Mouse (Mus musculus): Measurements from ENCODE around the gene Cd63. TPM values are rescaled to one million over a fixed set of nuclear protein-coding genes. Genes with fewer than 3 reads are reported as not detected.

The Cd63 gene
- total and polyA plus RNA-seq, 3 experiments = not detected

DNA sequence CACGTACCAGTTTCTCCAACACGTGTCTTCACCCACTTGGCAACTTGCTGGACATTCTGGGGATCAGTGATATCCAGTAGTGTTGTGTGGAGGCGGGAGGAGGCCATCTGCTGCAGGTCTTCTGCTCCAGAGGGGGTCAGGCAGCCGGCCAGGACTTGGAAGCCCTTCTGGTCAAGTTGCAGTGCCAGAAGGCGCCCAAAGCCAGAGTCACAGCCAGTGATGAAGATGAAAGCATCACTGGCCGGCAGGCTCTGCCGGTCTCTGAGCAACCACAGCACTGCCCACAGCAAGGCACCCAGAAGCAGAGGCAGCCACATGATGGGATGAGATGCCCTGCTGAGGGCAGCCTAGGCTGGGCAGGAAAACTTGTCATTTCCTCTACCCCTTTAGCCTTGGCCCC is 17.5 kb downstream of the Cd63 start:
- peaks cover 10 to 14% of the 10 kb centered on the region in 2 experiments for H3K4me1 ChIP-seq (ENCODE audit: control insufficient read depth in 1 of 2, insufficient read depth in 2 of 2)
- DNase-seq (ENCODE audit: extremely low read depth) = no peak
- H3K9ac ChIP-seq (ENCODE audit: insufficient read depth, low read depth) = no peak overlapping the region
- no peaks in the 10 kb centered on the region for H3K27me3 ChIP-seq (replicated peaks)
- no peaks in the 10 kb centered on the region for H3K9me3 ChIP-seq (replicated peaks; ENCODE audit: low read length)
- H3K4me2 ChIP-seq (ENCODE audit: insufficient read depth, low read depth, poor library complexity, severe bottlenecking) = no peak overlapping the region
- H3K36me3 ChIP-seq (replicated peaks in 1 of 2; ENCODE audit: control insufficient read depth in 1 of 2, insufficient read depth in 1 of 2, low read length in 1 of 2) = peaks cover 11 to 48% of the 10 kb centered on the region in 2 experiments
- H3K4me3 ChIP-seq (replicated peaks in 1 of 3; ENCODE audit: low read depth in 2 of 3, low read length in 2 of 3, poor library complexity in 1 of 3) = no peak overlapping the region
- TF ChIP-seq MYC (IDR thresholded peaks at IDR 0.05; ENCODE audit: low read depth, low read length) = no peak
- TF ChIP-seq SIN3A (IDR thresholded peaks at IDR 0.05; ENCODE audit: low read length) = no peak
- no peak for TF ChIP-seq JUND (conservative IDR thresholded peaks at IDR 0.05; ENCODE audit: low read depth, low read length)
- no peak for TF ChIP-seq POLR2AphosphoS2 (IDR thresholded peaks at IDR 0.05; ENCODE audit: low read depth, low read length)
- TF ChIP-seq EP300 (IDR thresholded peaks at IDR 0.05; ENCODE audit: low read length) = no peak
- no peak for TF ChIP-seq SMC3 (IDR thresholded peaks at IDR 0.05; ENCODE audit: low read depth, low read length)
- in situ Hi-C loops (cut with MboI; ENCODE audit: low pct_ligation_motif_present, low pct_unique_long_range_greater_than_20kb, low sequenced_read_pairs) = no loop called here
- dilution Hi-C loops (cut with MboI; ENCODE audit: extremely low pct_ligation_motif_present, extremely low pct_unique_long_range_greater_than_20kb, low sequenced_read_pairs) = no loop called here
- H3K27ac ChIP-seq (ENCODE audit: insufficient read depth, low read depth) = no peak overlapping the region
- no peaks in the 10 kb centered on the region for H3K79me2 ChIP-seq (replicated peaks; ENCODE audit: control insufficient read depth, extremely low read depth, insufficient read depth, poor library complexity, severe bottlenecking)

DNA sequence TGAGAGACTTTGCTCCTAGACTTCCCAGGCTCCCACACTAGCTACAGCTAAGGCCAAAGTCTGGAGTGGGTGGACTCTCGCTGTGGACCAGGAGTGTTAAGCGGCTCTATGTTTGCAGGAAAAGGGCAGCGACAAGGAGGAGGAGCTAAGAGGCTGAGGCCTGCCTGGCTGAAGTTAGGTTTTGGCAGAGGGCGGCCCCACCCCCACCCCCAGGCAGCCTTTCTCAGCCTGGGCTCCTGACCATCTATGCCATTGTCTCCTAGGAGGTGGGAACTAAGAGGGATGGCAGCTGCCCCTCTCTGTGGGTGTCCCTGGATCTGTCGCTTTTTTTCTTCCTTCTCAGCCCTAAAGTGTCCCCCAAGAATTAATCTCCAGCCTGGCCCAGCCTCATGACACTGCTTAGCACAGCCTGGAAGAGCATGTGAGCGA is 18.4 kb downstream of the Cd63 start:
- no peak overlapping the region for H3K4me2 ChIP-seq (ENCODE audit: insufficient read depth, low read depth, poor library complexity, severe bottlenecking)
- H3K4me1 ChIP-seq (ENCODE audit: control insufficient read depth in 1 of 2, insufficient read depth in 2 of 2) = peaks cover 6 to 20% of the 10 kb centered on the region in 2 experiments
- in situ Hi-C loops (cut with MboI; ENCODE audit: low pct_ligation_motif_present, low pct_unique_long_range_greater_than_20kb, low sequenced_read_pairs) (no loop called here), dilution Hi-C loops (cut with MboI; ENCODE audit: extremely low pct_ligation_motif_present, extremely low pct_unique_long_range_greater_than_20kb, low sequenced_read_pairs) (no loop called here)
- H3K9me3 ChIP-seq (replicated peaks; ENCODE audit: low read length) = no peaks in the 10 kb centered on the region
- no peak overlapping the region for H3K4me3 ChIP-seq (replicated peaks in 1 of 3; ENCODE audit: low read depth in 2 of 3, low read length in 2 of 3, poor library complexity in 1 of 3)
- H3K27me3 ChIP-seq (replicated peaks) = no peaks in the 10 kb centered on the region
- no peaks in the 10 kb centered on the region for H3K79me2 ChIP-seq (replicated peaks; ENCODE audit: control insufficient read depth, extremely low read depth, insufficient read depth, poor library complexity, severe bottlenecking)
- peaks cover 11 to 48% of the 10 kb centered on the region in 2 experiments for H3K36me3 ChIP-seq (replicated peaks in 1 of 2; ENCODE audit: control insufficient read depth in 1 of 2, insufficient read depth in 1 of 2, low read length in 1 of 2)
- no peak for TF ChIP-seq E2F4 (IDR thresholded peaks at IDR 0.05; ENCODE audit: insufficient replicate concordance, low read depth, low read length)
- TF ChIP-seq USF1 (IDR thresholded peaks at IDR 0.05; ENCODE audit: low read depth, low read length) = no peak
- TF ChIP-seq CTCF (conservative IDR thresholded peaks at IDR 0.05 in 1 of 2, IDR thresholded peaks at IDR 0.05 in 1 of 2; ENCODE audit: low read depth in 2 of 2, low read length in 2 of 2) = no peak
- no peak for TF ChIP-seq MYC (IDR thresholded peaks at IDR 0.05; ENCODE audit: low read depth, low read length)
- TF ChIP-seq UBTF (IDR thresholded peaks at IDR 0.05; ENCODE audit: low read depth, low read length) = no peak
- TF ChIP-seq TCF12 (IDR thresholded peaks at IDR 0.05; ENCODE audit: low read depth, low read length) = no peak
- no peak for TF ChIP-seq KAT2A (IDR thresholded peaks at IDR 0.05; ENCODE audit: insufficient replicate concordance, low read length)
- no peak for TF ChIP-seq CHD1 (IDR thresholded peaks at IDR 0.05; ENCODE audit: low read depth, low read length)
- no peak for TF ChIP-seq EP300 (IDR thresholded peaks at IDR 0.05; ENCODE audit: low read length)
- TF ChIP-seq ZC3H11A (IDR thresholded peaks at IDR 0.05; ENCODE audit: low read depth, low read length) = no peak
- TF ChIP-seq MAX (IDR thresholded peaks at IDR 0.05; ENCODE audit: low read length) = no peak
- no peak for TF ChIP-seq MXI1 (IDR thresholded peaks at IDR 0.05; ENCODE audit: low read depth, low read length)
- no peak for TF ChIP-seq MAZ (IDR thresholded peaks at IDR 0.05; ENCODE audit: low read depth, low read length)
- no peak for TF ChIP-seq PAX5 (IDR thresholded peaks at IDR 0.05; ENCODE audit: low read length)
- no peak for TF ChIP-seq NELFE (IDR thresholded peaks at IDR 0.05; ENCODE audit: low read depth, low read length)
- no peak for TF ChIP-seq MAFK (IDR thresholded peaks at IDR 0.05; ENCODE audit: insufficient replicate concordance, low read length)
- TF ChIP-seq SIN3A (IDR thresholded peaks at IDR 0.05; ENCODE audit: low read length) = no peak
- no peak overlapping the region for H3K27ac ChIP-seq (ENCODE audit: insufficient read depth, low read depth)
- no peak for DNase-seq (ENCODE audit: extremely low read depth)
- no peak overlapping the region for H3K9ac ChIP-seq (ENCODE audit: insufficient read depth, low read depth)
